16 mouse cellular contexts compared by ENCODE assay signal in genomic region chr12:77541826-77542225, GRCm38 (mm10).
A peak's percentile ranks its signal among the peaks of the same experiment; 100 is the strongest.
DNase-seq lines count a peak whose midpoint lies in the region; ATAC-seq lines count a peak whose summit lies in the region.
"Had no signal": no experiment of that assay in that cellular context is flagged by ENCODE, and none has a peak within 500 bp of the region (broad histone marks: within the 10 kb centered on the region; RNA-seq: fewer than 3 reads in every experiment).

No protein-coding gene starts in this region.

- intact Hi-C loops in heart, postnatal 14 days (cut with DNase I): no loop called here

- DNase-seq in spleen, postnatal 4 days (ENCODE audit: low spot score in 2 of 2): peak; percentile 11 to 55
- no peak for DNase-seq in spleen, adult 18-20 months
- DNase-seq in heart, postnatal 14 days: no peak
- no peak for DNase-seq in thymus, postnatal 14 days
- DNase-seq: adrenal gland, adult 2 months; adrenal gland, postnatal 10 days; adrenal gland, postnatal 25 days; cerebellum, adult 11 months; cerebellum, adult 8-10 months; cerebellum, adult 9-11 months; cerebellum, postnatal 14 days; embryo, embryonic 11 days had no signal

- ATAC-seq in granulocyte monocyte progenitor cell, adult 5-6 weeks (replicated peaks; ENCODE audit: poor library complexity, severe bottlenecking): peak; percentile 51
- peak; percentile 53 for ATAC-seq in megakaryocyte, adult 5-6 weeks (ENCODE audit: poor library complexity, severe bottlenecking)
- ATAC-seq: forebrain, embryonic 13.5 days; forebrain, embryonic 15.5 days had no signal

Comparison
In these comparisons a context has a peak if more than half of its experiments do, and no peak if none do; other contexts are left out.
1. DNase-seq: peak in spleen, postnatal 4 days (2 of 2); none in spleen, adult 18-20 months (0 of 2), heart, postnatal 14 days (0 of 2) and thymus, postnatal 14 days (single experiment).